Mouse (Mus musculus) stomach, postnatal 0 days (tissue): ENCODE measurements at regions not wholly inside any gene's neighbourhood (a gene's known extent, or its start where the extent isn't known, plus 50 kb on each side); places are given as distances from the start of the nearest gene placed in this dataset.

Experiments
- CTCF ChIP-seq: IDR thresholded peaks from 2 replicates; pipeline ENCODE4 v1.5.1; 2016; ENCODE audit warnings: antibody characterized with exemption, low read depth, mild to moderate bottlenecking, moderate library complexity
- EP300 ChIP-seq: optimal IDR thresholded peaks from 2 replicates; pipeline ENCODE3; 2016; ENCODE audit warnings: antibody characterized with exemption

DNA sequence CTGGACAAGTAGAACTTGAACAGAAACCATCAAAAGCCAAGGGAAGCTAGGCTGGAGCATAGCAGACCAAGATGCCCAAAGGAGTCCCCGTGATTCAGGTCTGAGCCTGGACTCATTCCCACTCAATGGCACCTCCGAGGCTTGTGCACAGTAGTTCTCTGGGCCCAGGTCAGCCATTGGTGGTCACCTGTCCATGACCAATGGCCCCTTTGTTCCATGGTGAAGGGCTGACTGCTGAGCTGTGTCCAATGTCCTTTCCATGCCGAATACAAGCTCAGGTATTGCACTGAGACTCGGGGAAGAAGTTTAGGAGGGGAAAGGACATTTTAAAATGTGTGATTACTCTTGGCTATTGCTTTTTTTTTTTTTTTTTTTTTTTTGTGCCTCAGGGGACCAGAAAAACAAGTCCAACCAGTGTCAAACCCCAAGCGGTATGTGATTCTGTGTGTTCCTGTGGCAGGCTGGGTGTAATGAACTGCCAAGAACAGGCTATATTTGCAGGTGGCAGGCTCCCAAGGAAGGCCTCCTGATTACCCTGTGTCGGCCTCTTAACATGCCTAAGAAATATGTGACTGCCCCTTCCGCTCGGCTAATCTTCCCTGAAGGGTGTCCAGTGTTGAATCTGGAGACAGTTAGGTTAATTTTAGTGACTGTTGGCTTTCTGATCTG, 69.4 kb downstream of the Enc1 start:
- TF ChIP-seq CTCF (no peak), EP300 (no peak)
